Mouse (Mus musculus): ENCODE results near the gene Mrgpra2a. TPM values are rescaled to one million over a fixed set of nuclear protein-coding genes. Genes with fewer than 3 reads are reported as not detected.
"Not testable (repeated sequence)": the region's sequence is repeated elsewhere in the genome, so short reads cannot be mapped to it uniquely, and the experiment has no call there.

Mrgpra2a gene
- 0.63 and 1.1 TPM in 2 replicates for polyA plus RNA-seq (2015; fragmentation: Nextera tagmentation; extraction: Ambion mirVana)

GRCm38 (mm10) chr7:47452015-47452414, at the start of gene Mrgpra2a:
TSS of gene Mrgpra2a (minus strand) at chr7:47452139.
- not testable (repeated sequence) for ATAC-seq (ENCODE audit: low read depth); H3K27ac ChIP-seq (ENCODE audit: low read length); H3K4me1 ChIP-seq (ENCODE audit: control insufficient read depth, low read depth, low read length); H3K27me3 ChIP-seq (ENCODE audit: control insufficient read depth, insufficient read depth, low read depth, low read length); H3K4me2 ChIP-seq (ENCODE audit: low read depth, low read length); H3K9me3 ChIP-seq (replicated peaks; ENCODE audit: control insufficient read depth, low read length); H3K9ac ChIP-seq (ENCODE audit: low read depth, low read length); H3K4me3 ChIP-seq (ENCODE audit: low read depth, low read length); H3K36me3 ChIP-seq (ENCODE audit: control insufficient read depth, insufficient read depth)
- WGBS (ENCODE audit: insufficient replicate concordance) = no CpG with 5 or more reads among the region's 1 CpGs

GRCm38 (mm10) chr7:47491266-47491665, 39.3 kb upstream of the Mrgpra2a start:
- not testable (repeated sequence) for H3K4me1 ChIP-seq (ENCODE audit: control insufficient read depth, low read depth, low read length); H3K9ac ChIP-seq (ENCODE audit: low read depth, low read length); H3K36me3 ChIP-seq (ENCODE audit: control insufficient read depth, insufficient read depth); ATAC-seq (ENCODE audit: low read depth); H3K4me2 ChIP-seq (ENCODE audit: low read depth, low read length); H3K27ac ChIP-seq (ENCODE audit: low read length); H3K4me3 ChIP-seq (ENCODE audit: low read depth, low read length); H3K9me3 ChIP-seq (replicated peaks; ENCODE audit: control insufficient read depth, low read length); H3K27me3 ChIP-seq (ENCODE audit: control insufficient read depth, insufficient read depth, low read depth, low read length)

DNA sequence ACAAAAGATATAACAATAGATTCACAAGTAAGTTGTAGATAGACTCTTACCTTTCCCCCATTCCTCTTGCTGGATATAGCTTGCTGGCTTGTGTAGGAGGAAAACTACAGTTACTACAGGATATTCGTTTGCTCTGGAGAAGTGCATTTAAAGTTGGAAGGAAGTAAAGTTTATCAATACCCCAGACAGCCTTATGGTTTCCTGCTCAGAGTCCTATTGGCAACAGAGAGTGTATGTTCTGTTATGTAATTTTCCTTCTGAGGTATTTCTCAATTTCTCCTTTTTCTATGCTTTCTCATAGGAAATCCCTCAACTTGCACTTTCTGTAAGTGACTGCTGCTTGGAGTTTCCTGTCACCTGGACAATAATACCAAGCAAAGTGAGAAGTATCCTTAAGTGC, 37.5 kb upstream of the Mrgpra2a start:
- ATAC-seq (ENCODE audit: low read depth); H3K4me1 ChIP-seq (ENCODE audit: control insufficient read depth, low read depth, low read length); H3K27me3 ChIP-seq (ENCODE audit: control insufficient read depth, insufficient read depth, low read depth, low read length); H3K27ac ChIP-seq (ENCODE audit: low read length); H3K4me2 ChIP-seq (ENCODE audit: low read depth, low read length); H3K4me3 ChIP-seq (ENCODE audit: low read depth, low read length); H3K9me3 ChIP-seq (replicated peaks; ENCODE audit: control insufficient read depth, low read length); H3K9ac ChIP-seq (ENCODE audit: low read depth, low read length); H3K36me3 ChIP-seq (ENCODE audit: control insufficient read depth, insufficient read depth): not testable (repeated sequence)
- WGBS (ENCODE audit: insufficient replicate concordance) = no CpG with 5 or more reads among the region's 1 CpGs

DNA sequence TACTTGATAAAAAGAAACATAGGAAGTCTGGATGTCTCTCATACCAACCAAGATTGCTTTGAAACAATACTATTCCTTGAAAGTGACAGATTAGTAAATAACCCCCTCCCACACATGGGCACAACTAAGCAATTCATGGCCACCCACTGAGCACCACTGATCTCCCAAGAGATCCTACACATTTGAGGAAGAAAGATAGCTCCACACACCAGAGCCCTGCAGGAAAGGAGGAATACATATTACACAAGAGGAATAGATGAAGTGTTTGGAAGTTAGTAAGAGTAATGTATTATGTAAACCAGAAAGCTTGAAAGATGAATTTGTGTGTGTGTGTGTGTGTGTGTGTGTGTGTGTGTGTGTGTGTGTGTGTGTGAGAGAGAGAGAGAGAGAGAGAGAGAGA, 31.2 kb upstream of the Mrgpra2a start:
- H3K27ac ChIP-seq (ENCODE audit: low read length); H3K9ac ChIP-seq (ENCODE audit: low read depth, low read length); H3K4me3 ChIP-seq (ENCODE audit: low read depth, low read length); H3K4me1 ChIP-seq (ENCODE audit: control insufficient read depth, low read depth, low read length); H3K4me2 ChIP-seq (ENCODE audit: low read depth, low read length); H3K36me3 ChIP-seq (ENCODE audit: control insufficient read depth, insufficient read depth); H3K9me3 ChIP-seq (replicated peaks; ENCODE audit: control insufficient read depth, low read length); H3K27me3 ChIP-seq (ENCODE audit: control insufficient read depth, insufficient read depth, low read depth, low read length); ATAC-seq (ENCODE audit: low read depth): not testable (repeated sequence)

GRCm38 (mm10) chr7:47473904-47474303, 22.0 kb upstream of the Mrgpra2a start:
- not testable (repeated sequence) for H3K9me3 ChIP-seq (replicated peaks; ENCODE audit: control insufficient read depth, low read length); H3K4me3 ChIP-seq (ENCODE audit: low read depth, low read length); H3K27me3 ChIP-seq (ENCODE audit: control insufficient read depth, insufficient read depth, low read depth, low read length); H3K9ac ChIP-seq (ENCODE audit: low read depth, low read length); H3K36me3 ChIP-seq (ENCODE audit: control insufficient read depth, insufficient read depth); H3K4me1 ChIP-seq (ENCODE audit: control insufficient read depth, low read depth, low read length); ATAC-seq (ENCODE audit: low read depth); H3K4me2 ChIP-seq (ENCODE audit: low read depth, low read length); H3K27ac ChIP-seq (ENCODE audit: low read length)
- 7% methylated on average over 1 of the region's 3 CpGs for WGBS (ENCODE audit: insufficient replicate concordance)

DNA sequence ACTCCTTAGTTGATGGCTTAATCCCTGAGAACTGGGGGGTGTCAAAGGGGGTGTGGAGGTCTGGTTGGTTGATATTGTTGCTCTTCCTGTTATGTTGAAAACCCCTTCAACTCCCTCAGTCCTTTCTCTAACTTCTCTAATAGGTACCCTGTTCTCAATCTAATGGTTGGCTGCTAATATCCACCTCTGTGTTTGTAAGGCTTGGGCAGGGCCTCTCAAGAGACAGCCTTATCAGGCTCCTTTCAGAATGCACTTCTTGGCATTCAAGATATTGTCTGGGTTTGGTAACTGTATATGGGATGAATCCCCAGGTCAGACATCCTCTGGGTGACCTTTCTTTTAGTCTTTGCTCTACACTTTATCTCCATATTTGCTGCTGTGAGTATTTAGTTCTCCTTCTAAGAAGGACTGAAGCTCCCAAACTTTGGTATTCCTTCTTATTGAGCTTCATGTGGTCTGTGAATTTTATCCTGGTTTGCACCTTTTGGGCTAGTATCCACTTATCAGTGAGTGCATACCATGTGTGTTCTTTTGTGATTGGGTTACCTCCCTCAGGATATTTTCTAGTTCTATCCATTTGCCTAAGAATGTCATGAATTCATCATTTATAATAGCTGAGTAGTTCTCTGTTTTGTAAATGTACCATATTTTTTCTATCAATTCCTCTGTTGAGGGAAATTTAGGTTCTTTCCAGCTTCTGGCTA, 13.5 kb upstream of the Mrgpra2a start:
- not testable (repeated sequence) for ATAC-seq (ENCODE audit: low read depth); H3K4me3 ChIP-seq (ENCODE audit: low read depth, low read length); H3K36me3 ChIP-seq (ENCODE audit: control insufficient read depth, insufficient read depth)

GRCm38 (mm10) chr7:47445729-47446128, 6.2 kb downstream of the Mrgpra2a start:
- not testable (repeated sequence) for ATAC-seq (ENCODE audit: low read depth); H3K4me2 ChIP-seq (ENCODE audit: low read depth, low read length); H3K27ac ChIP-seq (ENCODE audit: low read length); H3K36me3 ChIP-seq (ENCODE audit: control insufficient read depth, insufficient read depth); H3K9me3 ChIP-seq (replicated peaks; ENCODE audit: control insufficient read depth, low read length); H3K27me3 ChIP-seq (ENCODE audit: control insufficient read depth, insufficient read depth, low read depth, low read length); H3K4me3 ChIP-seq (ENCODE audit: low read depth, low read length); H3K9ac ChIP-seq (ENCODE audit: low read depth, low read length); H3K4me1 ChIP-seq (ENCODE audit: control insufficient read depth, low read depth, low read length)

More for the DNA sequence above, 13.5 kb upstream of the Mrgpra2a start:
- H3K4me2 ChIP-seq (ENCODE audit: low read depth, low read length); H3K4me1 ChIP-seq (ENCODE audit: control insufficient read depth, low read depth, low read length); H3K9ac ChIP-seq (ENCODE audit: low read depth, low read length); H3K27me3 ChIP-seq (ENCODE audit: control insufficient read depth, insufficient read depth, low read depth, low read length); H3K27ac ChIP-seq (ENCODE audit: low read length); H3K9me3 ChIP-seq (replicated peaks; ENCODE audit: control insufficient read depth, low read length): not testable (repeated sequence)

- H3K4me2 ChIP-seq (ENCODE audit: low read depth, low read length); H3K9me3 ChIP-seq (replicated peaks; ENCODE audit: control insufficient read depth, low read length); ATAC-seq (ENCODE audit: low read depth); H3K4me1 ChIP-seq (ENCODE audit: control insufficient read depth, low read depth, low read length); H3K36me3 ChIP-seq (ENCODE audit: control insufficient read depth, insufficient read depth); H3K27ac ChIP-seq (ENCODE audit: low read length); H3K4me3 ChIP-seq (ENCODE audit: low read depth, low read length); H3K9ac ChIP-seq (ENCODE audit: low read depth, low read length); H3K27me3 ChIP-seq (ENCODE audit: control insufficient read depth, insufficient read depth, low read depth, low read length): not testable (repeated sequence)
- 19% methylated on average over 1 of the region's 2 CpGs for WGBS (ENCODE audit: insufficient replicate concordance)
These were observed 15.5 kb downstream of the Mrgpra2a start for GRCm38 (mm10) chr7:47436463-47436862.

GRCm38 (mm10) chr7:47427815-47428508, 24.0 kb downstream of the Mrgpra2a start:
- not testable (repeated sequence) for H3K36me3 ChIP-seq (ENCODE audit: control insufficient read depth, insufficient read depth); H3K9ac ChIP-seq (ENCODE audit: low read depth, low read length); H3K4me1 ChIP-seq (ENCODE audit: control insufficient read depth, low read depth, low read length); H3K4me3 ChIP-seq (ENCODE audit: low read depth, low read length); H3K4me2 ChIP-seq (ENCODE audit: low read depth, low read length); H3K27me3 ChIP-seq (ENCODE audit: control insufficient read depth, insufficient read depth, low read depth, low read length); ATAC-seq (ENCODE audit: low read depth); H3K27ac ChIP-seq (ENCODE audit: low read length); H3K9me3 ChIP-seq (replicated peaks; ENCODE audit: control insufficient read depth, low read length)

Data from liver, embryonic 16.5 days (tissue).